Mouse (Mus musculus): Measurements from ENCODE around the gene Olfr288.

DNA sequence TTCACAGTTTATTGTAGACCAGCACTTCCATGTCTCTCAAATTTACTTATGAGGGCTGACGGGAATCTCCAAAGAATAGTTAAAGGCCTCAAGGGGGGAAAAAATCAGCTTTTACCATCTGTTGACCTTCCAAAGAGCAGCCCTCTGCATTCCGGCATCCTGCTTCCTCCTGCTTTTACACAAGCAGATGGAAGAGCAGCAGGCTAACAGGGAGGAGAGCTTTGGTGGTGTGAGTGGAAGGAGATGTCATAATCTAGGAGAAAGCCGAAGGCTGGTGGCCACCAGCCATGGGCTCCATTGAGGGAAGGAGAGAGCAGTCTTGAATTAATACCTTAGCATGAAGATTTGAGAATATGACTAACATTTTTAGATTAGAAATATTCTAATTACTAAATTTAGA, 47.0 kb downstream of the Olfr288 start:
- no peak for TF ChIP-seq POLR2A (IDR thresholded peaks at IDR 0.05; ENCODE audit: extremely low read depth, insufficient read depth, low read length)
- TF ChIP-seq CTCF (IDR thresholded peaks at IDR 0.05; ENCODE audit: extremely low read depth, insufficient read depth, low read length) = no peak
